Mouse (Mus musculus) common myeloid progenitor, adult 5-6 weeks (primary cell): ENCODE data around the gene Usp24. TPM values are rescaled to one million over a fixed set of nuclear protein-coding genes. Genes with fewer than 3 reads are reported as not detected.

Experiments used
- ATAC-seq: replicated peaks from 2 replicates; pipeline ENCODE4 v1.8.0; 2016; ENCODE audit warnings: low read depth, mild to moderate bottlenecking, moderate TSS enrichment, inconsistent platforms; ENCODE audit not compliant: poor library complexity, severe bottlenecking
- total RNA-seq: library from RNA; stranded (forward); fragments of 200-1000, 187-1606 nt; gene quantifications from 2 replicates; pipeline ENCODE4 v1.2.3, GENCODE M21; 2017

The Usp24 gene
- 65.3 and 75.6 TPM in 2 replicates for total RNA-seq

GRCm38 (mm10) chr4:106315921-106316350 lies at the start of gene Usp24:
TSS of gene Usp24 (plus strand) at chr4:106316213.
- ATAC-seq: peak; percentile 69

GRCm38 (mm10) chr4:106276937-106277336 lies 39.1 kb upstream of the Usp24 start:
- ATAC-seq: no peak

- ATAC-seq: no peak
Measured at GRCm38 (mm10) chr4:106279177-106279576, 36.8 kb upstream of the Usp24 start.

- 0 out of 2 replicates have a peak, but pooled peaks have one; percentile 22 for ATAC-seq
Measured at GRCm38 (mm10) chr4:106281128-106281491, 34.9 kb upstream of the Usp24 start.

GRCm38 (mm10) chr4:106281492-106282122 lies 34.4 kb upstream of the Usp24 start:
- ATAC-seq: peak; percentile 58; the same call in 1 of the 2 replicates

GRCm38 (mm10) chr4:106282123-106282510 lies 33.9 kb upstream of the Usp24 start:
- ATAC-seq: no peak

GRCm38 (mm10) chr4:106286958-106287743 lies 28.9 kb upstream of the Usp24 start:
- ATAC-seq: no peak

- ATAC-seq: peak; percentile 76
Measured at GRCm38 (mm10) chr4:106290201-106290600, 25.8 kb upstream of the Usp24 start.

- ATAC-seq: no peak
Measured at GRCm38 (mm10) chr4:106292823-106293222, 23.2 kb upstream of the Usp24 start.

- peak; percentile 33; the same call in 1 of the 2 replicates for ATAC-seq
Measured at GRCm38 (mm10) chr4:106293378-106294090, 22.5 kb upstream of the Usp24 start.

GRCm38 (mm10) chr4:106295696-106296095 lies 20.3 kb upstream of the Usp24 start:
- ATAC-seq: no peak

- ATAC-seq: peak; percentile 71
Measured at GRCm38 (mm10) chr4:106296412-106297086, 19.5 kb upstream of the Usp24 start.

- ATAC-seq: peak; percentile 39
Measured at GRCm38 (mm10) chr4:106301346-106301745, 14.7 kb upstream of the Usp24 start.

- no peak for ATAC-seq
Measured at GRCm38 (mm10) chr4:106308090-106308489, 7.9 kb upstream of the Usp24 start.

GRCm38 (mm10) chr4:106312651-106313050 lies 3.4 kb upstream of the Usp24 start:
- ATAC-seq: no peak

GRCm38 (mm10) chr4:106313070-106313469 lies 2.9 kb upstream of the Usp24 start:
- ATAC-seq: no peak

- no peak for ATAC-seq
Measured at GRCm38 (mm10) chr4:106313874-106314273, 2.1 kb upstream of the Usp24 start.

- no peak for ATAC-seq
Measured at GRCm38 (mm10) chr4:106314291-106314690, 1.7 kb upstream of the Usp24 start.

- peak; percentile 7; the same call in 1 of the 2 replicates for ATAC-seq
Measured at GRCm38 (mm10) chr4:106316351-106317178, 552 bp downstream of the Usp24 start.
